Mouse (Mus musculus) hindbrain, embryonic 12.5 days (tissue): ENCODE data around the gene Mrps18c. TPM values are rescaled to one million over a fixed set of nuclear protein-coding genes. Genes with fewer than 3 reads are reported as not detected.
A peak's percentile ranks its signal among the peaks of the same experiment; 100 is the strongest.

Source experiments
- ATAC-seq: fragments of 200-750 bp; cut with Nextera tagmentation; 2 replicates; pipeline ENCODE4 v1.8.0; 2017; ENCODE audit warnings: moderate TSS enrichment; ENCODE audit not compliant: low FRiP score
- H3K27ac ChIP-seq: fragments of 300-500 bp; sonication (generic); 2 replicates; pipeline ENCODE4 v1.5.1; 2016; ENCODE audit warnings: mild to moderate bottlenecking
- H3K27me3 ChIP-seq: fragments of 300-500 bp; sonication (generic); 2 replicates; pipeline ENCODE4 v1.6.1; 2016; ENCODE audit warnings: mild to moderate bottlenecking
- H3K36me3 ChIP-seq: fragments of 300-500 bp; sonication (generic); 2 replicates; pipeline ENCODE4 v1.6.1; 2016; ENCODE audit warnings: mild to moderate bottlenecking
- H3K4me1 ChIP-seq: fragments of 300-500 bp; sonication (generic); 2 replicates; pipeline ENCODE4 v1.6.1; 2016
- H3K4me2 ChIP-seq: fragments of 300-500 bp; sonication (generic); replicated peaks from 2 replicates; pipeline ENCODE4 v1.6.1; 2016; ENCODE audit warnings: mild to moderate bottlenecking
- H3K4me3 ChIP-seq: fragments of 300-500 bp; sonication (generic); 2 replicates; pipeline ENCODE4 v1.5.1; 2016; ENCODE audit warnings: mild to moderate bottlenecking
- H3K9ac ChIP-seq: fragments of 300-500 bp; sonication (generic); 2 replicates; pipeline ENCODE4 v1.6.1; 2016; ENCODE audit warnings: mild to moderate bottlenecking, moderate library complexity
- H3K9me3 ChIP-seq: fragments of 300-500 bp; sonication (generic); replicated peaks from 2 replicates; pipeline ENCODE4 v1.6.1; 2016; ENCODE audit warnings: mild to moderate bottlenecking
- WGBS: fragments of 180-500 bp; shearing (Covaris S2); methylation state at CpG from one replicate; pipeline ENCODE4 v1.1.7; 2016; 5-methylcytosine and 5-hydroxymethylcytosine counted together
- polyA plus RNA-seq: library from polyadenylated mRNA; unstranded; fragments of >200 nt; fragmentation: Nextera tagmentation; extraction: Ambion mirVana; gene quantifications from 2 replicates; pipeline ENCODE4 v1.2.1, GENCODE M21; 2016

Mrps18c gene
- polyA plus RNA-seq, result 138 and 155 TPM in 2 replicates

- H3K4me1 ChIP-seq, result peaks cover 12% of the 10 kb centered on the region
- WGBS, result under 1% methylated on average over 67 of the region's 67 CpGs
- H3K4me3 ChIP-seq, result peak within 1 kb of the TSS; percentile 85
- ATAC-seq, result peak; percentile 98
- peaks cover 37% of the 10 kb centered on the region for H3K36me3 ChIP-seq
- H3K27me3 ChIP-seq, result no peaks in the 10 kb centered on the region
- peak within 1 kb of the TSS; percentile 92 for H3K4me2 ChIP-seq
- H3K9me3 ChIP-seq, result no peaks in the 10 kb centered on the region
- H3K27ac ChIP-seq, result peak within 1 kb of the TSS; percentile 55; the same call in 1 of the 2 replicates
- H3K9ac ChIP-seq, result peak within 1 kb of the TSS; percentile 86
Measured at GRCm38 (mm10) chr5:100798165-100798860, at the start of gene Mrps18c, which contains the start of gene Helq. TSS of gene Mrps18c (plus strand) at chr5:100798627. TSS of gene Helq (minus strand) at chr5:100798598.

GRCm38 (mm10) chr5:100750617-100751255, 47.7 kb upstream of the Mrps18c start:
- Histone ChIP-seq H3K27me3 (no peaks in the 10 kb centered on the region), H3K27ac (no peak overlapping the region), H3K4me3 (no peak overlapping the region), H3K4me1 (peaks cover 7% of the 10 kb centered on the region), H3K36me3 (no peaks in the 10 kb centered on the region), H3K9ac (no peak overlapping the region), H3K4me2 (no peak overlapping the region), H3K9me3 (no peaks in the 10 kb centered on the region)
- ATAC-seq, result no peak
- 85% methylated on average over 10 of the region's 10 CpGs for WGBS

- Histone ChIP-seq H3K4me2 (no peak overlapping the region), H3K27ac (0 out of 2 replicates have a peak overlapping the region, but pooled peaks have one; percentile 5), H3K4me3 (no peak overlapping the region), H3K4me1 (peaks cover 7% of the 10 kb centered on the region), H3K9ac (no peak overlapping the region), H3K36me3 (no peaks in the 10 kb centered on the region), H3K9me3 (no peaks in the 10 kb centered on the region), H3K27me3 (no peaks in the 10 kb centered on the region)
- ATAC-seq, result peak; percentile 48
- 54% methylated on average over 4 of the region's 4 CpGs for WGBS
Measured at GRCm38 (mm10) chr5:100751655-100752054, 46.8 kb upstream of the Mrps18c start.

- Histone ChIP-seq H3K4me2 (no peak overlapping the region), H3K9me3 (no peaks in the 10 kb centered on the region), H3K27me3 (no peaks in the 10 kb centered on the region), H3K36me3 (no peaks in the 10 kb centered on the region), H3K4me1 (peaks cover 7% of the 10 kb centered on the region), H3K4me3 (no peak overlapping the region), H3K27ac (no peak overlapping the region), H3K9ac (no peak overlapping the region)
- no peak for ATAC-seq
- 45% methylated on average over 7 of the region's 7 CpGs for WGBS
Measured at GRCm38 (mm10) chr5:100753407-100753806, 45.0 kb upstream of the Mrps18c start.

GRCm38 (mm10) chr5:100758121-100758520, 40.3 kb upstream of the Mrps18c start:
- Histone ChIP-seq H3K27ac (no peak overlapping the region), H3K4me1 (peaks cover 5% of the 10 kb centered on the region)
- WGBS, result 97% methylated on average over 5 of the region's 5 CpGs

GRCm38 (mm10) chr5:100760049-100760663, 38.3 kb upstream of the Mrps18c start:
- Histone ChIP-seq H3K4me3 (no peak overlapping the region), H3K4me2 (no peak overlapping the region), H3K4me1 (no peaks in the 10 kb centered on the region), H3K9me3 (no peaks in the 10 kb centered on the region), H3K9ac (no peak overlapping the region), H3K27ac (no peak overlapping the region), H3K36me3 (peaks cover 36% of the 10 kb centered on the region), H3K27me3 (no peaks in the 10 kb centered on the region)
- WGBS, result 80% methylated on average over 10 of the region's 10 CpGs
- no peak for ATAC-seq

More at GRCm38 (mm10) chr5:100758121-100758520, 40.3 kb upstream of the Mrps18c start:
- no peak for ATAC-seq
- Histone ChIP-seq H3K4me3 (no peak overlapping the region), H3K27me3 (no peaks in the 10 kb centered on the region), H3K4me2 (no peak overlapping the region), H3K9ac (no peak overlapping the region), H3K9me3 (no peaks in the 10 kb centered on the region), H3K36me3 (peaks cover 17% of the 10 kb centered on the region)

GRCm38 (mm10) chr5:100761736-100762135, 36.7 kb upstream of the Mrps18c start:
- Histone ChIP-seq H3K9me3 (no peaks in the 10 kb centered on the region), H3K27me3 (no peaks in the 10 kb centered on the region), H3K36me3 (peaks cover 50% of the 10 kb centered on the region), H3K4me1 (no peaks in the 10 kb centered on the region), H3K27ac (no peak overlapping the region), H3K4me2 (no peak overlapping the region), H3K9ac (no peak overlapping the region), H3K4me3 (no peak overlapping the region)
- 90% methylated on average over 7 of the region's 7 CpGs for whole genome bisulfite sequencing
- no peak for ATAC-seq

GRCm38 (mm10) chr5:100766026-100766425, 32.4 kb upstream of the Mrps18c start:
- WGBS, result 90% methylated on average over 7 of the region's 7 CpGs
- H3K4me2 ChIP-seq, result no peak overlapping the region
- H3K9ac ChIP-seq, result no peak overlapping the region
- no peak for ATAC-seq
- H3K4me3 ChIP-seq, result no peak overlapping the region
- H3K9me3 ChIP-seq, result no peaks in the 10 kb centered on the region
- H3K27ac ChIP-seq, result no peak overlapping the region
- no peaks in the 10 kb centered on the region for H3K4me1 ChIP-seq
- no peaks in the 10 kb centered on the region for H3K27me3 ChIP-seq
- peaks cover 86% of the 10 kb centered on the region for H3K36me3 ChIP-seq

GRCm38 (mm10) chr5:100771575-100771974, 26.9 kb upstream of the Mrps18c start:
- H3K9ac ChIP-seq, result no peak overlapping the region
- ATAC-seq, result no peak
- H3K9me3 ChIP-seq, result no peaks in the 10 kb centered on the region
- H3K4me2 ChIP-seq, result no peak overlapping the region
- H3K27ac ChIP-seq, result no peak overlapping the region
- H3K4me3 ChIP-seq, result no peak overlapping the region
- no peaks in the 10 kb centered on the region for H3K4me1 ChIP-seq
- WGBS, result 97% methylated on average over 4 of the region's 4 CpGs
- H3K36me3 ChIP-seq, result peaks cover 75% of the 10 kb centered on the region
- no peaks in the 10 kb centered on the region for H3K27me3 ChIP-seq

- Histone ChIP-seq H3K27ac (no peak overlapping the region), H3K4me3 (no peak overlapping the region), H3K36me3 (peaks cover 62% of the 10 kb centered on the region), H3K4me1 (no peaks in the 10 kb centered on the region), H3K9ac (no peak overlapping the region), H3K27me3 (no peaks in the 10 kb centered on the region), H3K9me3 (no peaks in the 10 kb centered on the region), H3K4me2 (no peak overlapping the region)
- ATAC-seq, result no peak
- WGBS, result 89% methylated on average over 13 of the region's 13 CpGs
Measured at GRCm38 (mm10) chr5:100775778-100776404, 22.5 kb upstream of the Mrps18c start.

GRCm38 (mm10) chr5:100776900-100777299, 21.5 kb upstream of the Mrps18c start:
- no peak overlapping the region for H3K4me2 ChIP-seq
- ATAC-seq, result no peak
- no peak overlapping the region for H3K4me3 ChIP-seq
- no peaks in the 10 kb centered on the region for H3K4me1 ChIP-seq
- H3K36me3 ChIP-seq, result peaks cover 63% of the 10 kb centered on the region
- WGBS, result 93% methylated on average over 5 of the region's 5 CpGs
- no peaks in the 10 kb centered on the region for H3K27me3 ChIP-seq
- H3K9ac ChIP-seq, result no peak overlapping the region
- no peak overlapping the region for H3K27ac ChIP-seq
- no peaks in the 10 kb centered on the region for H3K9me3 ChIP-seq

- H3K4me1 ChIP-seq, result no peaks in the 10 kb centered on the region
- no peak overlapping the region for H3K27ac ChIP-seq
- H3K36me3 ChIP-seq, result peaks cover 71% of the 10 kb centered on the region
- H3K4me3 ChIP-seq, result no peak overlapping the region
- WGBS, result 96% methylated on average over 13 of the region's 13 CpGs
- H3K27me3 ChIP-seq, result no peaks in the 10 kb centered on the region
- no peaks in the 10 kb centered on the region for H3K9me3 ChIP-seq
- no peak overlapping the region for H3K9ac ChIP-seq
- ATAC-seq, result no peak
- no peak overlapping the region for H3K4me2 ChIP-seq
Measured at GRCm38 (mm10) chr5:100779002-100779401, 19.4 kb upstream of the Mrps18c start.
